Mouse (Mus musculus): Measurements from ENCODE around the gene Ccdc190.

Gene Ccdc190

GRCm38 (mm10) chr1:169934005-169934725 lies 5.7 kb downstream of the Ccdc190 start:
- peak; percentile 69 for DNase-seq

- DNase-seq: peak; percentile 58
These were observed 10.9 kb downstream of the Ccdc190 start for GRCm38 (mm10) chr1:169939345-169939744.

- no peak for DNase-seq
These were observed 17.6 kb downstream of the Ccdc190 start for GRCm38 (mm10) chr1:169946004-169946403.

GRCm38 (mm10) chr1:169947654-169948053 lies 19.2 kb downstream of the Ccdc190 start:
- DNase-seq: no peak

GRCm38 (mm10) chr1:169948280-169948679 lies 19.8 kb downstream of the Ccdc190 start:
- DNase-seq: no peak

GRCm38 (mm10) chr1:169948866-169949265 lies 20.4 kb downstream of the Ccdc190 start:
- DNase-seq: no peak

GRCm38 (mm10) chr1:169949981-169950380 lies 21.5 kb downstream of the Ccdc190 start:
- DNase-seq: no peak

- no peak for DNase-seq
These were observed 22.2 kb downstream of the Ccdc190 start for GRCm38 (mm10) chr1:169950651-169951050.

GRCm38 (mm10) chr1:169951561-169951960 lies 23.1 kb downstream of the Ccdc190 start:
- no peak for DNase-seq

GRCm38 (mm10) chr1:169952636-169953035 lies 24.2 kb downstream of the Ccdc190 start:
- no peak for DNase-seq

- no peak for DNase-seq
These were observed 24.7 kb downstream of the Ccdc190 start for GRCm38 (mm10) chr1:169953106-169953505.

GRCm38 (mm10) chr1:169968792-169969515 lies 40.5 kb downstream of the Ccdc190 start, which contains the start of gene Hsd17b7:
Gene Hsd17b7 (minus strand): TSS chr1:169969241.
- DNase-seq: peak; percentile 99

- no peak for DNase-seq
These were observed 41.1 kb downstream of the Ccdc190 start for GRCm38 (mm10) chr1:169969516-169969886.

- no peak for DNase-seq
These were observed 42.5 kb downstream of the Ccdc190 start for GRCm38 (mm10) chr1:169970936-169971335.

GRCm38 (mm10) chr1:169971998-169972397 lies 43.5 kb downstream of the Ccdc190 start:
- DNase-seq: no peak

- DNase-seq: no peak
These were observed 49.2 kb downstream of the Ccdc190 start for GRCm38 (mm10) chr1:169977621-169978020.
